Comparison of ENCODE assay signal across 16 mouse cellular contexts in the genomic region with DNA sequence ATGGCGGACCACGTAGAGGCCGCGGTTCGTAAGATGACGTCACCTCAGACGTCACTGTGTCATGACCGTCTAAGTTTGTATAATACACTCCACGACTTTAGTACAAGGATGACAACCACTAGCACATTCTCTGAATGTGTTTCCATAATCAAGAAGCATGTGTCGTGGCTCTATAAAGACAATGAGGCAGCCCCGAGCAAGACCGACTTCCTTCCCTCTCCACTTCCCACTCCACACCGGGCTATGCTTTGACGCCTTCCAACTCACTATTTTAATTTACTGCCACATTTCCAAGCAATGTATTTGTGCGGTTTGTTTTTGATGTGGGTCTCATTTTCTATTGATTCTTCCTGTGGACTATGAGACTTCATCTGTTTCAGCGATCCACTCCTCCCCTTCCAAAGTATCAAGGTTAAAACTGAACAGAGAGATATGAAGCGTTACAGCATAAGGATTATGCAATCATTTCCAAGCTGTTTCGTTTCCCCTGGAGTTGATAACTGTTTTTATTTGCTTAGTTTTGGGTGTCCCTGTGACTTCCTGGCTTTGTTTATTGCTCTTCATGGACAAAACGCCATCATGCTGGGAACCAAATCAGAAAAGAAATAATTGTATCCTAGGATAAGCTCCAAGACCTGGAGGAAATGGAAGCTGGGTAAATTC. TPM values are rescaled to one million over a fixed set of nuclear protein-coding genes. Genes with fewer than 3 reads are reported as not detected.
DNase-seq lines count a peak whose midpoint lies in the region; ATAC-seq and TF ChIP-seq lines count a peak whose summit lies in the region.
"Had no signal": no experiment of that assay in that cellular context is flagged by ENCODE, and none has a peak within 500 bp of the region (broad histone marks: within the 10 kb centered on the region; RNA-seq: fewer than 3 reads in every experiment).

No protein-coding gene starts in this region.

- no peaks in the 10 kb centered on the region for H3K27me3 ChIP-seq in kidney, adult 2 months (replicated peaks; ENCODE audit: control insufficient read depth, insufficient read depth, low read length)
- no peaks in the 10 kb centered on the region for H3K27me3 ChIP-seq in kidney, embryonic 14.5 days (ENCODE audit: control insufficient read depth, insufficient read depth, low read length)
- H3K27me3 ChIP-seq in small intestine, adult 2 months (ENCODE audit: control insufficient read depth, insufficient read depth, low read length): no peaks in the 10 kb centered on the region
- no peaks in the 10 kb centered on the region for H3K27me3 ChIP-seq in midbrain, postnatal 0 days (ENCODE audit: insufficient read depth, low read length)
- no peaks in the 10 kb centered on the region for H3K27me3 ChIP-seq in forebrain, postnatal 0 days (ENCODE audit: insufficient read depth, low read length)
- H3K27me3 ChIP-seq: limb, embryonic 13.5 days; neural tube, embryonic 13.5 days had no signal

- 58% methylated on average over 19 of the region's 19 CpGs for WGBS in kidney, adult 2 months
- WGBS in kidney, embryonic 14.5 days: 82% methylated on average over 19 of the region's 19 CpGs
- WGBS in small intestine, adult 2 months: 39% methylated on average over 19 of the region's 19 CpGs
- 86% methylated on average over 19 of the region's 19 CpGs for WGBS in midbrain, postnatal 0 days
- WGBS in forebrain, postnatal 0 days: 79% methylated on average over 19 of the region's 19 CpGs

- no peak for TF ChIP-seq CTCF in kidney, adult 2 months (conservative IDR thresholded peaks at IDR 0.05; ENCODE audit: insufficient read depth, insufficient read length, low read depth, low read length)
- TF ChIP-seq CTCF in small intestine, adult 2 months (IDR thresholded peaks at IDR 0.05; ENCODE audit: extremely low read depth, insufficient read length, insufficient replicate concordance, low read depth, low read length): no peak
- TF ChIP-seq CTCF in midbrain, postnatal 0 days (IDR thresholded peaks at IDR 0.05): no peak
- no peak for TF ChIP-seq CTCF in forebrain, postnatal 0 days (IDR thresholded peaks at IDR 0.05; ENCODE audit: low read depth)

- H3K4me2 ChIP-seq in kidney, embryonic 14.5 days (replicated peaks; ENCODE audit: low read depth, low read length): no peak overlapping the region
- H3K4me2 ChIP-seq in midbrain, postnatal 0 days (ENCODE audit: low read depth, low read length, poor library complexity, severe bottlenecking): no peak overlapping the region
- no peak overlapping the region for H3K4me2 ChIP-seq in forebrain, postnatal 0 days (ENCODE audit: low read depth)
- H3K4me2 ChIP-seq: limb, embryonic 13.5 days; midbrain, embryonic 11.5 days; neural tube, embryonic 13.5 days had no signal

- peak overlapping the region; percentile 66 for H3K27ac ChIP-seq in kidney, adult 2 months (ENCODE audit: insufficient read depth, low read depth, low read length)
- no peak overlapping the region for H3K27ac ChIP-seq in kidney, embryonic 14.5 days (ENCODE audit: low read depth, low read length)
- peak overlapping the region; percentile 86 for H3K27ac ChIP-seq in small intestine, adult 2 months (ENCODE audit: insufficient read depth, low read depth, low read length)
- H3K27ac ChIP-seq in midbrain, postnatal 0 days (ENCODE audit: low read depth, low read length): no peak overlapping the region
- H3K27ac ChIP-seq in forebrain, postnatal 0 days (ENCODE audit: low read depth, low read length): no peak overlapping the region
- H3K27ac ChIP-seq: limb, embryonic 13.5 days; neural tube, embryonic 13.5 days had no signal

- H3K36me3 ChIP-seq in kidney, adult 2 months (ENCODE audit: control insufficient read depth, insufficient read depth, low read length): no peaks in the 10 kb centered on the region
- H3K36me3 ChIP-seq in kidney, embryonic 14.5 days (ENCODE audit: control insufficient read depth, insufficient read depth, low read length): no peaks in the 10 kb centered on the region
- no peaks in the 10 kb centered on the region for H3K36me3 ChIP-seq in small intestine, adult 2 months (ENCODE audit: control insufficient read depth, insufficient read depth, low read length)
- H3K36me3 ChIP-seq in midbrain, postnatal 0 days (ENCODE audit: insufficient read depth, low read length): no peaks in the 10 kb centered on the region
- H3K36me3 ChIP-seq in forebrain, postnatal 0 days (ENCODE audit: insufficient read depth): no peaks in the 10 kb centered on the region
- H3K36me3 ChIP-seq: limb, embryonic 13.5 days; neural tube, embryonic 13.5 days had no signal

- DNase-seq in kidney, adult 2 months: peak; percentile 49
- peak; percentile 20 for DNase-seq in lung, postnatal 36 days
- no peak for DNase-seq in lung, postnatal 14 days
- DNase-seq in induced T-regulatory cell, adult 2 months (ENCODE audit: low read depth): peak; percentile 14
- no peak for DNase-seq in midbrain, postnatal 0 days (ENCODE audit: low spot score)
- no peak for DNase-seq in forebrain, postnatal 0 days

- H3K4me3 ChIP-seq in kidney, adult 2 months (ENCODE audit: insufficient read depth, low read depth, low read length): no peak overlapping the region
- H3K4me3 ChIP-seq in kidney, embryonic 14.5 days (ENCODE audit: low read length): no peak overlapping the region
- H3K4me3 ChIP-seq in small intestine, adult 2 months (ENCODE audit: low read depth, low read length): no peak overlapping the region
- H3K4me3 ChIP-seq in midbrain, postnatal 0 days (ENCODE audit: low read depth, low read length): no peak overlapping the region
- H3K4me3 ChIP-seq in forebrain, postnatal 0 days (ENCODE audit: low read depth, low read length): no peak overlapping the region
- H3K4me3 ChIP-seq: limb, embryonic 13.5 days; neural tube, embryonic 13.5 days had no signal

- no peak for ATAC-seq in kidney, embryonic 14.5 days (ENCODE audit: low FRiP score, low TSS enrichment)
- ATAC-seq in midbrain, postnatal 0 days (ENCODE audit: low FRiP score): no peak
- ATAC-seq in forebrain, postnatal 0 days: no peak
- ATAC-seq: CD4-positive, CD25-positive, alpha-beta regulatory T cell, adult 4 months had no signal

- TF ChIP-seq POLR2A in kidney, adult 2 months (IDR thresholded peaks at IDR 0.05; ENCODE audit: low read depth, low read length): no peak
- TF ChIP-seq POLR2A in small intestine, adult 2 months (IDR thresholded peaks at IDR 0.05; ENCODE audit: low read depth, low read length): no peak

- H3K9ac ChIP-seq in kidney, embryonic 14.5 days (ENCODE audit: low read depth, low read length): no peak overlapping the region
- H3K9ac ChIP-seq in midbrain, postnatal 0 days (replicated peaks; ENCODE audit: low read length, poor library complexity, severe bottlenecking): no peak overlapping the region
- no peak overlapping the region for H3K9ac ChIP-seq in forebrain, postnatal 0 days
- H3K9ac ChIP-seq: limb, embryonic 13.5 days; neural tube, embryonic 13.5 days had no signal

- H3K9me3 ChIP-seq in kidney, embryonic 14.5 days (ENCODE audit: control insufficient read depth, low read length): no peaks in the 10 kb centered on the region
- H3K9me3 ChIP-seq in midbrain, postnatal 0 days (ENCODE audit: low read length): no peaks in the 10 kb centered on the region
- no peaks in the 10 kb centered on the region for H3K9me3 ChIP-seq in forebrain, postnatal 0 days (ENCODE audit: low read length)
- H3K9me3 ChIP-seq: limb, embryonic 13.5 days; neural tube, embryonic 13.5 days had no signal

- peaks cover 9% of the 10 kb centered on the region; the same call in 1 of the 2 replicates for H3K4me1 ChIP-seq in kidney, adult 2 months (ENCODE audit: control insufficient read depth, insufficient read depth, low read length)
- no peaks in the 10 kb centered on the region for H3K4me1 ChIP-seq in kidney, embryonic 14.5 days (ENCODE audit: control insufficient read depth, insufficient read depth, low read length)
- H3K4me1 ChIP-seq in small intestine, adult 2 months (ENCODE audit: control insufficient read depth, insufficient read depth, insufficient read length, low read length): peaks cover 11% of the 10 kb centered on the region
- H3K4me1 ChIP-seq in midbrain, postnatal 0 days (ENCODE audit: insufficient read depth, low read length): no peaks in the 10 kb centered on the region
- no peaks in the 10 kb centered on the region for H3K4me1 ChIP-seq in forebrain, postnatal 0 days (ENCODE audit: insufficient read depth)
- H3K4me1 ChIP-seq: limb, embryonic 13.5 days; neural tube, embryonic 13.5 days had no signal

RNA-seq across cellular contexts. Expression of a gene that starts 38.6 kb away (rescaled TPM):
- 0.13 TPM in 1 of 2 replicates, not detected in the other for polyA plus RNA-seq in kidney, adult 2 months (2012; rRNA removed)
- not detected in 2 replicates for polyA plus RNA-seq in kidney, embryonic 14.5 days (2014; fragmentation: Nextera tagmentation; extraction: Ambion mirVana)
- polyA plus RNA-seq in small intestine, adult 2 months (2012; rRNA removed): 0.70 TPM in 1 of 2 replicates, not detected in the other
- total RNA-seq in midbrain, postnatal 0 days (2014; rRNA removed): 0.99 TPM in 1 of 2 replicates, not detected in the other
- not detected in 2 replicates for polyA plus RNA-seq in midbrain, postnatal 0 days (2015; fragmentation: Nextera tagmentation; extraction: Ambion mirVana)
- not detected in 2 replicates for total RNA-seq in forebrain, postnatal 0 days (2014; rRNA removed)
- not detected in 2 replicates for polyA plus RNA-seq in forebrain, postnatal 0 days (2015; fragmentation: Nextera tagmentation; extraction: Ambion mirVana)
- polyA plus RNA-seq: CD4-positive, CD25-positive, alpha-beta regulatory T cell, adult 4 months; heart, embryonic 16.5 days; intestine, embryonic 14.5 days; limb, embryonic 13.5 days; midbrain, embryonic 11.5 days; neural tube, embryonic 13.5 days; stomach, embryonic 14.5 days had no signal

RNA-seq across cellular contexts. Expression of a gene that starts 48.3 kb away (rescaled TPM):
- 0.20 and 0.31 TPM in 2 replicates for polyA plus RNA-seq in kidney, adult 2 months (2012; rRNA removed)
- not detected in 2 replicates for polyA plus RNA-seq in kidney, embryonic 14.5 days (2014; fragmentation: Nextera tagmentation; extraction: Ambion mirVana)
- 30.9 and 73.0 TPM in 2 replicates for polyA plus RNA-seq in small intestine, adult 2 months (2012; rRNA removed)
- total RNA-seq in midbrain, postnatal 0 days (2014; rRNA removed): not detected in 2 replicates
- polyA plus RNA-seq in midbrain, postnatal 0 days (2015; fragmentation: Nextera tagmentation; extraction: Ambion mirVana): not detected in 2 replicates
- total RNA-seq in forebrain, postnatal 0 days (2014; rRNA removed): not detected in 2 replicates
- not detected in 2 replicates for polyA plus RNA-seq in forebrain, postnatal 0 days (2015; fragmentation: Nextera tagmentation; extraction: Ambion mirVana)
- total RNA-seq: layer of hippocampus, postnatal 14 days had no signal
- polyA plus RNA-seq: CD4-positive, CD25-positive, alpha-beta regulatory T cell, adult 4 months; heart, embryonic 16.5 days; limb, embryonic 13.5 days; midbrain, embryonic 11.5 days; neural tube, embryonic 13.5 days; stomach, embryonic 14.5 days had no signal

Comparison
In these comparisons a context has a peak if more than half of its experiments do, and no peak if none do; other contexts are left out.
1. DNase-seq: peak in kidney, adult 2 months (single experiment), lung, postnatal 36 days (single experiment) and induced T-regulatory cell, adult 2 months (single experiment); none in lung, postnatal 14 days (single experiment), midbrain, postnatal 0 days (single experiment) and forebrain, postnatal 0 days (single experiment).
2. H3K27ac ChIP-seq: peak in kidney, adult 2 months (single experiment) and small intestine, adult 2 months (single experiment); none in kidney, embryonic 14.5 days (single experiment), midbrain, postnatal 0 days (single experiment) and forebrain, postnatal 0 days (single experiment).
3. RNA of a gene that starts 48.3 kb away (polyA plus RNA-seq): 30.9 to 73.0 TPM in small intestine, adult 2 months; 0.20 to 0.31 TPM in kidney, adult 2 months, not detected in kidney, embryonic 14.5 days, not detected in midbrain, postnatal 0 days and not detected in forebrain, postnatal 0 days; every median in the first group is over 10 times any median in the second.